Mouse (Mus musculus) G1E-ER4 (cell line): ENCODE results near the gene Gpr135. TPM values are rescaled to one million over a fixed set of nuclear protein-coding genes. Genes with fewer than 3 reads are reported as not detected.

Experiments used
- GATA1 ChIP-seq: IDR thresholded peaks from one replicate; pipeline ENCODE4 v1.8.0; 2012; ENCODE audit warnings: low read length, inconsistent platforms
- polyA plus RNA-seq: library from polyadenylated mRNA; stranded (reverse); fragments of >175 nt; gene quantifications from 2 replicates; pipeline ENCODE4 v1.2.3, GENCODE M21; 2012

The Gpr135 gene
- polyA plus RNA-seq, 1 experiment, result not detected

DNA sequence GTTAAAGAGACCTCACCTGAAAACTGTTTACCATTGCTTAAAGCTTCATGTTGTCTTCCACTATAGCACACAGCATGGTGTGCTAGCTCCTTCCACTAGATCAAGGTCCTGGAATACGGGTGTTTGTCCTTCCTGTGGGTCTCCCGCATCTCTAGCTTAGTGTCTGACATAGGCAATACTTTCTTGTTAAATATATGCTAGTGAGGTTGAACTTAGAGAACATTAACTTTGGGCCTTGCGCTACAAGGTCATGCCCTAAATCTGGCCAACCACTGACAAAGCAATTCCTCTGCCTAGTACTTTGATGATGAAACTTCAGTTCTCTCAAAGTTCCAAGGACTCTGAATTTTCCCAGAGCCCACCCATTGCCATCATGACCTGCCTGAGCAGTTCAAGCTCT lies 7.3 kb upstream of the Gpr135 start:
- TF ChIP-seq GATA1, result no peak

DNA sequence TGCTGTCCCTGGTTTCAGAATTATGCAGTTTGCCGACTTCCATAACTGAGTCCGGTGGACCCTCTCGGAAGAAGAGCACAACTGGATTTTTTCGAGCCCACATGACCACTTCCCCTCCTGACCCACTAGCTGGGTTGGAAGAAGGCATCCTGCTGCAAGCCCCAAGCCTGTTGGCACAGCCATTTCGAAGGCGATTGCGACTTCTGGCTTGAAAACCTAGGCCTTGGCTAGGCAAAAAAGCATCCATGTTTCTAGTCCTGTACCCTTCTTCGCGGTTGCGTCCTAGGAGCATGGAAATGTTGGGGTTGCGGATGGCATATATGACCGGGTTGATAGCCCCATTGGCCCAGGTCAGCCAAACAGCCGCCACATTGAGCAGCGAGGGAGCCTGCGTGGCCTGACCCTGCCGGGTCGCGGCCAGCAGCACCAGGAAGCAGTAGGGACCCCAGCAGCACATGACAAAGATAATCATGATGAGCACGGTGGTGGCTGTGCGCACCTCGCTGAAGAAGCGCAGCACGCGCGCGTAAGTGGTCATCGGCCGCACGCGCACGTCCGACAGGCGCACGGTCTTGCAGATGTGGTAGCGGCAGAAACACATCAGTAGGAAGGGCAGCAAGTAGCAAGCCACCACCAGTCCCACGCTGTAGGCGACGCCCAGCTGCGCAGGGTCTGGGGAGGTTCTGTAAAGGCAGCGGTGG lies 1.1 kb downstream of the Gpr135 start:
- no peak for TF ChIP-seq GATA1

DNA sequence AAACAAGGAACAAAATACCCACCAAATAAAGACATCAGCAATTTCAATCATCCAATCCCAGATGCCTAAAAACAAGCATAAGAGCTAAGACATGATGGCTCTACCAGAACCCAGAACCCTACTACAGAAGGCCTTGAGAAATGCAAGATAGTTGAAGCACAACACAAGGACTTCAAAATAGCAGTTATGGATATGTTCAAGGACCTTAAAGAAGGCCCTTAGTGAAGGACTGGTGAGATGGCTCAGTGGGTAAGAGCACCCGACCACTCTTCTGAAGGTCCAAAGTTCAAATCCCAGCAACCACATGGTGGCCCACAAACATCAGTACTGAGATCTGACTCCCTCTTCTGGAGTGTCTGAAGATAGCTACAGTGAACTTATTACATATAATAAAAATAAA lies 13.1 kb downstream of the Gpr135 start:
- no peak for TF ChIP-seq GATA1

DNA sequence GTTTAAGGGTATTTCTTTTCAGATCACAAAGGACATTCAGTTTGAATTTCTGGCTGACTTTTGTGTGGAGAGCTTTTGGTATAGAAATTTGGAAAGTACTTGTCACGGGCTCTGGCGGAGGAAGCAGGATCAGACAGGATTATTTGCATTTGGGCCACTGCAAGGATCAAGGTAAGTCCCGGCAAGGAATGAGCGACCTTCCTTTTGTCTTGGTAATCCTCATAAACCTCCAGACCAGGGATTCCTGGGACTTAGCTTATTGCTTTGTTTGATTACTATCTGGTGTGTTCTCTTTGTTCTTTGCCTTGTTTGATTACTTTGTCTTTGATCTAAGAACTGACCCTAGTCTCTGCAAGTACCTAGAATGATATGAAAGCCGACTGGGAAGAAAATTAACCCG lies 17.1 kb downstream of the Gpr135 start:
- no peak for TF ChIP-seq GATA1

DNA sequence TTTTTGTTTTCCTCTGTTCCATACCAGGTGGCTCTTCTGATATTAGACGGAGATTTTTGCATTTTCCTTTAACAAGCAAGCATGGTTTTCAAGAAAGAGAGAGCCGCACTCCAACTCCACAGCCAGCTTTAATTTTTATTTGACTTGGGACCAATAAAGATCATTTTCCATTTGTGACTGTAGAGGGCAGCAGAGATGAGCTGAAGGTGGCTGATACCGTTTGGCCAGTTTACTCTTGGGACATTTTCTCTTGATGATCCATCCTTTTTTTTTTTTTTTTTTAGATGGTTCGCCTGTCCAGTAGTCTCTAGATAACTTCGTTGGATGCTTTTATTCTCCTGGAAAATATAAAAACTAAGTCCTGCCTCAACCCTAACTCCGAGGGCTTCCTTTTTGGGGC lies 17.6 kb downstream of the Gpr135 start:
- no peak for TF ChIP-seq GATA1

DNA sequence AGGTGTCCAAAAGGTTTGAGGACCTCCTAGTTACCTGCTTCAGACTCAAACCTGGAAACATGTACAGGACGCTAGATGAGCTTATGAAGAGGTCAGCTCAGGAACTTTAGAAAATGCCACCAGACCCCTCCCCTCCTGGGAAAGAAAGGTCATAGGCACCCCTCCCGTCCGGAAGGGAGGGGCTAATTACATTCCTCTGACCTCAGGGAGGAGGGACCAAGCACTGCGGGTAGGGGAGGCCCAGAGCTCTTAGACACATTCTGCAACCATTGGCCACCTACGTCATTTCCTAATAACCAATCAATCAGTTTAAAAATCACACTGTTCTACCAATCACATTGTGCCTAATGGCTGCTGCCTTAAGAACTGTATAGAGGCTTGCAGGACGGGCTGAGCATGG lies 18.4 kb downstream of the Gpr135 start:
- no peak for TF ChIP-seq GATA1

DNA sequence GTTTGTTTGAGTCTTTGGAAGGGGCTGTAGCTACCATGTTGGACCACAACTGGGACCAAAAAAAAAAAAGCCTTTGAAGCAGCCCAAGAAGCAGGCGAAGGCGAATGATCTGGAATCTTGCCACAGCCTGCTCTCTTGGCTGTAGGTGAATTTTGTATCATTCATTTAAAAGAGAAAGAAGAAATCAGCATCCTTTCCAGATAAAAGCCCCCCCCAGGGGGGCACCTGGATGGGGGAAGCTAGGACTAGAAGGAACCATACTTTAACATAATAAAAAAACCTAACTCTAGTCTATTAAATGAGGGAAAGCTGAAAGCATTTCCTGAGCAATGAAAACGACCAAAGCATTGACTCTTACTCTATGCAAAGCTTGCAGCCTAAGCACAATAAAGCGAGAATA lies 20.1 kb downstream of the Gpr135 start:
- TF ChIP-seq GATA1, result no peak

DNA sequence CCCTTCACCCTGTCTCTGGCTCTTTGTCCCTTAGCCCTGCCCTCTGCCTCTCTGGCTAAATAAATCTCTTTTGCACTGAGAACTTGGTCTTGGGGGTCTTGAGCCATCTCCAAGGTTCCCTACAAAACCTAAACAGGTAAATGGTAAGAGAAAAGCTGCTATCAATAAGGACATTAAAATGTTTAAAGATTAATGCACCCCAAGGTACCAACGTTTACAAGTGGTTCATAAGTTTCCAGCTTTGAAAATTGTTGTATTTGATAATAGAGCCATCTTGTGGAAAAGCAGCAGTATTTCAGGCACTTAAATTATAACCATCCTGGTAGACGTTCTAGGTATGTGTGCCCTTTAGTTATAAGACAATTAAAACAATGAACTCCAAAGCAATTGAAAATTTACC lies 23.4 kb downstream of the Gpr135 start:
- TF ChIP-seq GATA1, result no peak

DNA sequence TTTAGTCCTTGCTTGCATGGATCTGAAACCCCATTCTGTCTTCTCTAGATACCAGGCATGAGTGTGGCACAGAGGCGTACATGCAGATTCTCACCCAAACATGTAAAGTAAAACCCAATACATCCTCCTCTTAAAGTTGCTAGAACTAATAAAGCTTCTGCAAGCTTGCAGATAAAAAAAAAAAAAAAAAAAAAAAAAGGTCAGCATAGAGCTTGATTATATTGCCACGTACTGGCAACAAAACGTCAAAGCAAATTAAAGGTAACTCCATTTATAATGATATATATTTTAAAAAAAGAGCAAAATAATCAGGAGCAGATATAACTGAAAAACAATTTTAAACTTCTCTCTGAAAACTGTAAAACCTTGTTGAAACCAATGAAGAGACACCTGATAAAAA lies 29.7 kb downstream of the Gpr135 start:
- TF ChIP-seq GATA1, result no peak

DNA sequence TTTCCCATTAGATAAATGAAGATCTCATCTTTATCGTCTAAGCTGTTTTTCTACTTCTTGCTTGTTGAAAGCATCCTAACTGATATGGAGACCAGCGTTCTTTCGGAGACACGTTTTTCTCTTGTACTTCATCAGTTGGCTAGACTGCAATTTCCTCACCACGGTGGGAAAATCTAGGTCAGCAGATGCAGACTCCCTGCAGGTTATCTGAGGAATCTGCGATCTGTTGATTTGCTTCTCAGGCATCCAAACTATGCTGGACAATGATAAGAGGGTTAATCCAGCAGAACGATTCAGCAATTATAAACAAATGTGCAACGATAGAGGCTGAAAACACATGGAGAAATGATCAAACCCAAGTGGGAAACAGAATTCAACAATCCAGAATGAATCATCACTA lies 31.4 kb downstream of the Gpr135 start:
- TF ChIP-seq GATA1, result no peak

DNA sequence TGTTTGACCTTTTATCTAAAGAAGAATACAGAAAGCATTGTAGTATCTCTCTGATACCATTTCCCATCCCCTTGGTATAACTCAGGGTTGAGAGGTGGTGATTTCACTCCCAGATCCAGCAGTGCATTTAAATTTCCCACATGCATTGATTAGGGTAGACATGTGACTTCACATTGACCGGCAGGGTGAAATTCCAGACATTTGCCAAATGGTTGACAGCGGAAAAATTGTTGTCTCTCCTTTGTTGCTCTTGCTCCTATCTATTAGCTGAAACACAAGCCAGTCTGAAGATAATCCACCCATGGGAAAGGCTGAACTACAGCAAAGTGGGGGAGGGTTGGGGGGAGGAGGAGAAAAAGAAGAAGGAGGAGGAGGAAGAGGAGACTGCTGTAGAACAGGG lies 32.1 kb downstream of the Gpr135 start:
- TF ChIP-seq GATA1, result no peak

DNA sequence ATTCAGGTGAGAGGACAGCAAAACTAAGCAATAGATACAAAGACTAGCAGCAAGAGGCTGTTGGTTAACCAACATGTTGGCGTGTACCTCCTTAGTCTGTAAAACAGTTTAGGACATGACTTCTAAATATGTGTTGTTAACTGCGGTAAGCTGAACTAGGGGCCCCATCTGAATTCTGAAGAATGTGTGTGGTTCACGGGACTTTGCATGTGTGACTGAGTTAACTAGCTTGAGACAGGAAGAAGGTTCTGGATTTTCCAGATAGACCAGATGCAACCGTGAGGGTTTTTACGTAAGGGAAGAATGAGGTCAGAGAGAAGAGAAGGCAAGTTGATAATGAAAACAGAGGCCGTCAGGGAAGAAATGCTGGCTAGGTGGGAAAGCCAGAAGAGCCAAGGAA lies 33.9 kb downstream of the Gpr135 start:
- TF ChIP-seq GATA1, result no peak

DNA sequence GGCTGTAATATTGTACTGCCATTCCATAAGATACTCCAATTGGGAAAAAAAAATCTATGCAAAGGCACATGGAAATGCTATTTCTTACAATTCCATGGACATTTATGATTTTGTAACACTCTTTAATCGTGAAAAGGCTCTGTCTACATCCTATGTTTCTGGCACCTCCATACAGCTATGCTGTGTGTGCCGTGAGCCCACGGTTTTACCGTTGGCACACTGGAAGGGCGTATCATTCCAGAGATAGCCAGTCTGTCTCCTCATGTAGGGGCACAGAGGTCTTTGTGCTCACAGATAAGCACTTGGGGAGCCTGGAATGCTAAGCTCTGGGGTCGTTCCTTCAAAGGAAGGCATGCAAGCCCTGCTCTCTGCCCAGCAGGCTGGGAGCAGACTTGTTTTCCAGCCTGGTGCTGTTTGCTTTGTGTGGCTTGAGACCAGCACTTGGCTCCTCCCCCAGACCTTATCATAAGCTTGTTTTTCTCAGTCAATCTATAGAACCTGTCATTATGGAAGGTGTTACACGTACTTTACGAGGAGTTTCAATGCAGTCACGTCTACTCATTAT lies 34.7 kb downstream of the Gpr135 start:
- TF ChIP-seq GATA1, result no peak

DNA sequence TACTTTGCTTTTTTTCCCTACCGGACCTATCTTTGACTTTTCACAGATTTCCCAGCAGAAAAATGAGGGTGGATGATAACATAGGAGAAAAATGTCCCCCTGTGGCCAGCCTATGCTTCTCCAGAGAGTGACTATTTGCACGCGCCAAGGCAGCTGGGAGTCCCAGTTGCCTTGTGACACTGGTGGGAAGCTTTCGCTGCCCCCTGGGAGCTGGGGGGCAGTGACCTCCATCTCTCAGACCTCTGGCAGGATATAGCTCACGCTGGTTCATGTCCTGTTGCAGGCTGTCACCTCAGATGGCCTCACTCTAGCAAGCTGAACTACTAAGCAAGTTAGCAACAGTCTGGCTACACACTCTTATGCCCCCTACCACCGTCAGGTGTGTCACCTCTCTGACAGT lies 39.1 kb downstream of the Gpr135 start:
- no peak for TF ChIP-seq GATA1

DNA sequence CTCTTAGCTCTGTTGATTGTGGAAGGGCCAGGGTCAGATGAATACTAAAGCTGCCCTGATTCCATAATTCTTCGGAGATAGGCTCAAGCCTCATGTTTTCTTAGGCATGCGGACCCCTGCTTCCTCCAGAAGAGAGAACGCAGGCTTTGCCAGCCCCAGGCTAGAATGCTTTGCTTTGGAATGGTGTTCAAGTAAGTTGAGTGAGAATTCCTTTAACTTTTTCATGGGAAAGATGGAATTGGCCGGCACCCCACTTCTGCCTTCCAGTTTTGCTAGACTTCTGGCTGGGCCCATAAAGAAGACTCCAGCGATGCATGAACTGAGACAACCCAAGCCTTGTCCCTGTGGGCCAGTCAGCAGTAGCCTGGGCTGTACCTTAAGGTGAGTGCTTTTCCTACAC lies 39.8 kb downstream of the Gpr135 start:
- TF ChIP-seq GATA1, result no peak

DNA sequence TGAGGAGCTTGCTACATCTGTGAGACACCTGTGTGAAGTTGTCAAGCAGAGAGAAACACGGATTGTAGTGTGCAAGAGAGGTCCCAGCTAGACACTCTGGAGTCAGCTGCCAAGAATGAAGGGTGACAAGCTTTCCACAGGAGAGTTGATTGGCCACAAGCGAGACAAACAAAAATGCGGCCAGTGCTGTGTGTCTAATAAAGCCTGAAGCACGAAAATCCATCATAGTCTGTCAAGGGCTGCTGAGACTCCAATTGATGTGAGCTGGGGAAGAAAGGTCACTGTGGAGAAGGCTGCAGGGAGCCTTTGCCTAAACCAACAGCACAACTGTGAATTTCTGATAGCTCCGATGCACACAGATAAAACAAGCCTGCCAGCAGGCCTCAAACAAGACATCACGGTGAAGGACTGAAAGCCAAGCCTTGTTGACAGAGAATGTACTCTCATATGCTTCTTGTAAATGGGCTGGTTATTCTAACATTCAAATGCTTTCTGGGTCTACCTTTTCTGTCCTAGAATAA lies 45.6 kb downstream of the Gpr135 start:
- no peak for TF ChIP-seq GATA1

DNA sequence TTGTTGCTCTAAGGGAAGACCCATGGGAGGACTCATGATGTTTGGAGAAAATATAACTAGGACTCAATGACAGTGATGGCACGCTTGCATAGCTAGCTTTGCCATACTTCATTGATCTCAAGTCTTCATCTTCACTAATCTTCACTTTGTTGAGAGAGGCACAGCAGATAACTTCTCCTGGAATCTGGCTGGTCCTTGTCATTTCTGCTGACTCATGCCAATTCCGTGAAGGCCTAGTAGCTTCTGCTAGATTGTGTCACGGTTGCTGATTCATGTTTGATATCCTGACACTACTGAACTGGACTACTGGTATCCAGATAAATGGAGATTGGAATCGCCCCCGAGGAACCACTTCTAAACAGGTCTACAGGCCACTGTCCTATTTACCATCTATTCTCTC lies 47.4 kb downstream of the Gpr135 start:
- no peak for TF ChIP-seq GATA1

DNA sequence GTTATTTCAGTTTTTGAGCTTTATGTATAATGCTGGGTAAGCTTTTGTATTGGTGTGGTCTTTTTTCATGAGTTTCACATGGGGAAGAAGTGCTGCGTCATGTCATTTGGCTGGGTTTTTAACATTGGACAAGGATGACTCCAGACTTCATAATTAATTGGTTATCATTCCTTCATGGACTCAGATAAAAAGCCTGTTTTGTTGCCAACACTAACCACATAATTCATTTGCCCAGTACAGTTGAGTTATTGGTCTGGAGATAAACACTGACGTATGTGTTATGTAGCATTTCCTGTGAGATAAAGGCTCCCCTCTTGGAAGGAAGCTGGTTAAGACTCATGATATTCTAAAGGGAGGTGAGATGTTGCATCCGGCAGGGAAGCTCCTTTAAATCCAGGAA lies 48.1 kb downstream of the Gpr135 start:
- no peak for TF ChIP-seq GATA1

DNA sequence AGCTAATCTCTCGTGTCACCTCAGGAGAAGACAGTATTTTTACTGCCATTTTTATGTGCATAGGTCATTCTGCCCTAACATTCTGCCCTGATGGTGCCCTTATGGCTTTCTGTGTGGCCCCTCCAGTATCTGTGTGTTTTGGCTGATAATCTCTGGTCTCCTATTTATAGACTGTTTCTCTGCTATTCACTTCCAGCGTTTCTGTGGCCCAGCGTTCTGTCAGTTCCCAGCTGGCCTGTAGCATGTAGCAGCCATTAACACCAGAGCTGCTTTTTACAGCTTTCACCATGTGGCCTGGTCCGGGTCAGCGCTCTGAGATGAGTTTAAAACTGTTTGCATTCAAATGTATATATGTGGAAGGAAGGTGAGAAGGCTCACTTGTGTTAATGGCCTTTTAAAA lies 49.4 kb downstream of the Gpr135 start:
- TF ChIP-seq GATA1, result no peak
